Mouse (Mus musculus) frontal cortex, postnatal 10 days (tissue): ENCODE measurements around the gene Dnajb11.

Experiments used
- DNase-seq, 2 experiments: peaks; one replicate each; pipeline ENCODE4 v3.0.0; 2022; ENCODE audit warnings: low spot score in 2 of 2, mixed read lengths in 1 of 2

Dnajb11 gene

GRCm38 (mm10) chr16:22857431-22858113 lies at the start of gene Dnajb11, which contains the start of gene Tbccd1:
Gene Dnajb11, plus strand, starts transcription at chr16:22857845.
Gene Tbccd1, minus strand, starts transcription at chr16:22857669.
- DNase-seq = peak; percentile 99 to 100

GRCm38 (mm10) chr16:22811477-22811876 lies 46.2 kb upstream of the Dnajb11 start, which contains the start of gene Crygs:
Gene Crygs, minus strand, starts transcription at chr16:22811577.
- no peak for DNase-seq

GRCm38 (mm10) chr16:22820731-22821130 lies 36.9 kb upstream of the Dnajb11 start:
- peak; percentile 35 to 39 for DNase-seq

GRCm38 (mm10) chr16:22832932-22833525 lies 24.6 kb upstream of the Dnajb11 start:
- no peak for DNase-seq

GRCm38 (mm10) chr16:22839146-22839857 lies 18.3 kb upstream of the Dnajb11 start:
- DNase-seq = no peak

- no peak for DNase-seq
These were observed 14.8 kb upstream of the Dnajb11 start for GRCm38 (mm10) chr16:22842871-22843270.

- DNase-seq = peak; percentile 60 to 74
These were observed 13.4 kb upstream of the Dnajb11 start for GRCm38 (mm10) chr16:22844061-22844801.

GRCm38 (mm10) chr16:22844834-22845233 lies 12.8 kb upstream of the Dnajb11 start:
- no peak for DNase-seq

- no peak for DNase-seq
These were observed 12.2 kb upstream of the Dnajb11 start for GRCm38 (mm10) chr16:22845481-22845880.

GRCm38 (mm10) chr16:22847686-22848085 lies 10.0 kb upstream of the Dnajb11 start:
- no peak for DNase-seq

GRCm38 (mm10) chr16:22848331-22848730 lies 9.3 kb upstream of the Dnajb11 start:
- no peak for DNase-seq

GRCm38 (mm10) chr16:22852709-22853108 lies 4.9 kb upstream of the Dnajb11 start:
- no peak for DNase-seq

GRCm38 (mm10) chr16:22856773-22857172 lies 872 bp upstream of the Dnajb11 start:
- DNase-seq = no peak

GRCm38 (mm10) chr16:22872397-22872796 lies 14.8 kb downstream of the Dnajb11 start:
- no peak for DNase-seq

- DNase-seq = no peak
These were observed 15.7 kb downstream of the Dnajb11 start for GRCm38 (mm10) chr16:22873369-22873768.

GRCm38 (mm10) chr16:22876218-22877043 lies 18.8 kb downstream of the Dnajb11 start:
- no peak for DNase-seq

- DNase-seq = no peak
These were observed 20.2 kb downstream of the Dnajb11 start for GRCm38 (mm10) chr16:22877660-22878390.

- DNase-seq = no peak
These were observed 21.1 kb downstream of the Dnajb11 start for GRCm38 (mm10) chr16:22878716-22879115.

- no peak for DNase-seq
These were observed 22.4 kb downstream of the Dnajb11 start for GRCm38 (mm10) chr16:22879945-22880595.

GRCm38 (mm10) chr16:22880900-22881299 lies 23.3 kb downstream of the Dnajb11 start:
- DNase-seq = no peak
